Mouse (Mus musculus): ENCODE results near the gene Sh2d4b. TPM values are rescaled to one million over a fixed set of nuclear protein-coding genes. Genes with fewer than 3 reads are reported as not detected.
A peak's percentile ranks its signal among the peaks of the same experiment; 100 is the strongest.

Sh2d4b gene
- 1 to 10 TPM; 3.1 to 4.4 TPM for total RNA-seq (2021)
- long read RNA-seq, experiment 1 = 0 reads
- long read RNA-seq, experiment 2, partial matches to known transcripts = 0 of 1 reads
- long read RNA-seq, experiment 2, other reads (novel, unspliced or antisense) = 1 of 1 reads

GRCm38 (mm10) chr14:40893196-40893595 lies at the start of gene Sh2d4b:
Gene Sh2d4b (minus strand): TSS chr14:40893266.
- DNase-seq (ENCODE audit: low spot score in 2 of 2) = no peak

DNA sequence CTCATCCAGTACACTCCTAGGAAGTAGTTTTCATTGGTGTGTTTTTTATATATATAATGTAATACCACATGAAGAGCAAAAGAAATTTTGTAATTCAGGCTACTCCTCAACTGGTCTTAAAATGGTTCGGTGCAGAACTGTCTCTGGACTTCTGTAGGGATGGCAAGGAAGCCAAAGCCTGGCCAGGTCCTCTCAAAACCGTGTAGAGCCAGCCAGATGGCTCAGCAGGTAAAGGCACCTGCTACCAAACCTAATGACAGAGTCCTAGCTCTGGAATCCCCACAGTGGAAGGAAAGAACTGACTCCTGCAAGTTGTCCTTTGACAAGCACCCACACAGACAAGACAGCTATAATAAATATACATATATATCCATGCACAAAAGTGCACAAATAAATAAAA lies 49.4 kb upstream of the Sh2d4b start:
- DNase-seq (ENCODE audit: low spot score in 2 of 2) = no peak

DNA sequence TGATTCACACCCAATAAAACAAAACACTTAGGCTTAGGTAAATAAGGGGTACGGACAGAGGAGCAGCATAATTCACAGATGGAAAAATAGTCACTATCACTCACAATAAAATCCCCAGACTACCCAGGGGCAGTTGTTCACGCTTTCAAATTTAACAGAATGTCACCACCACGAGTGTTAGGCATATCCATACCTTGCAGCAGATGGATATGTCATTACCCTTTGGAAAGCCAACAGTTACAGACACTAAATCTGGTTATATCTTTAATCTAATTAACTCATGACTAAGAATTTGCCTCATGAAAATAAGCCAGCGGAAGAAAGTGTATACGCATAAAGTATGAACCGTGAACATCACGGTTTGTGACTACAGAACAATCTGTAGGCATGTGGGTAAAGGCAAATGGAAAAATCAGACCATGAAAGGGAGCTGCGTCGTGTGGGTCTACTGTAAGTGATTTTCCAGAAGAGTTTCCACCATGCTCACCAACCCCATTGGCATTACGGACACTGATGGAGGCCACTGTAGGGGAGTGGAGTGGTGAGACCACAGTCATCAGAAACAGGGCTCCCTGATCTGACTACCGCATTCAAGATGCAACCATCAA lies 45.4 kb upstream of the Sh2d4b start:
- DNase-seq (ENCODE audit: low spot score in 2 of 2) = no peak

DNA sequence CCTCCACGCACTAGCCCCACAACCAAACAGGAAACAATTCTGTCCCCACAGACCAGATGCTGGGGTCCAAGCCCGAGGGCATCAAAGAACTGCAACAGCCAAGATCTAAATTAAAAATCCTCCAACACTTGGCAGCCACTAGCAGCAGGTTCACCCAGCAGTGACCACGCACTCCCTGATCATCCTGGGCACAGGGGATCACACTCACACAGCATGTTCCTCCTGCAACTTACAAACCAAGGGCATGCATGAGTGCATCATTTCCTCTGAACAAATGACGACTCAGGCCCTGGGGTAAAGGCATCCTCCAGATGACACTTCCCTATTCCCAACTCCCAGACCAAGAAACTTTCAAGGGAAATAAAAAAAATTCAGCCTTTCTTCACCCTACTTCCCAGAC lies 44.0 kb upstream of the Sh2d4b start:
- DNase-seq (ENCODE audit: low spot score in 2 of 2) = no peak

GRCm38 (mm10) chr14:40935481-40935880 lies 42.4 kb upstream of the Sh2d4b start:
- DNase-seq (ENCODE audit: low spot score in 2 of 2) = no peak

GRCm38 (mm10) chr14:40935054-40935453 lies 42.0 kb upstream of the Sh2d4b start:
- no peak for DNase-seq (ENCODE audit: low spot score in 2 of 2)

DNA sequence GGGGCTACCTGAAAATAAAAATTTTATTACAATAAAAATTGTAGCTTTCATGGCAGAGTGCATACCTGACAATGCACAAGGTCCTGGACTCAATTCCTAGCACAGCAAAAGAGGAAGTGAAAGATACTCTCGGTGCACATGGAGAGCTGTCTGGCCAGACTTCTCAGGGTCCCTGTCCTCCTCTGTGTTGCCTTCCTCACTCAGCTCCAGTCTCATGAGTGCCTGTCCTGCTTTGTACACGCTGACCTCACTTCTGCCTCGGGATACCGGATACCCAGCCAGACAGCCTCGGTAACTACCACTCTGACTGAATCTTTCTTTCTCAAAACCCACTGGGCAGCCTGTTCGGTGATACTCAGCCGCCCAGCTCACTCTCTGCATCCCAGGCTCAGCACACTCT lies 40.3 kb upstream of the Sh2d4b start:
- DNase-seq (ENCODE audit: low spot score in 2 of 2) = no peak

GRCm38 (mm10) chr14:40932225-40932624 lies 39.2 kb upstream of the Sh2d4b start:
- DNase-seq (ENCODE audit: low spot score in 2 of 2) = no peak

DNA sequence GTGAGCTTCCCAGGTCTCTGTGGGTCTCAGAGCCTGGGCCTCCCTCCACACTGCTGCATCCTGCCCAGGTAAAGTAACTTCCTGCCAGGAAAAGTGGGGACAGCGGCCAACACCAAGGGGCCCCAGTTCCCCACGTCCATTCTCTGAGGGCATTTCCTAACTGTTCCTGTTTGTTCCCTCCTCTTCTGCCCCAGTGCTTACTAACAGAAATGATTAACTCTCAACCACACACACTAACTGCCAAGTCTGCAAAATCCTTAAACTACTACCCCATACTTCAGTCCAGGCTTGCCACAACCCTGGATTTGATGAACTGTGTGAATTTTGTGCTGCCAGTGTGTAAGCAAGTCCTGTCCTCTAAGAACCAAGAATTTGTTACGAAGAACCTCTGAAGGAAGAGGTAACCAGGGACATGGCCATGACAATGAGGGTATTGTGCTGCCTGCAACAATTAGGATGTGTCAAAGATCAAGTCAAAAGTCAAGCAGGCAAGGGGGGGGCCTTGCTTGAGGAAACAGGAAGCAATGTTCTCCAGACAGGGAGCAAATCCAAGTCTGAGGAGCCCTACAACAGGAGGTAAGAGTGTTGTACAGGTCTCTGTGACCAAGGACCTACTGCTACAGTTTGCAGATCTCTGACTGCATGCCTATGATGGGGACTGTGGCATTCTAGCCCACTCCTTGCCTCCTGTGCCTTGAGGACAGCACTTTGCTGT lies 38.2 kb upstream of the Sh2d4b start:
- DNase-seq (ENCODE audit: low spot score in 2 of 2) = no peak

GRCm38 (mm10) chr14:40929943-40930342 lies 36.9 kb upstream of the Sh2d4b start:
- DNase-seq (ENCODE audit: low spot score in 2 of 2) = no peak

- no peak for DNase-seq (ENCODE audit: low spot score in 2 of 2)
These were observed 35.8 kb upstream of the Sh2d4b start for GRCm38 (mm10) chr14:40928897-40929296.

DNA sequence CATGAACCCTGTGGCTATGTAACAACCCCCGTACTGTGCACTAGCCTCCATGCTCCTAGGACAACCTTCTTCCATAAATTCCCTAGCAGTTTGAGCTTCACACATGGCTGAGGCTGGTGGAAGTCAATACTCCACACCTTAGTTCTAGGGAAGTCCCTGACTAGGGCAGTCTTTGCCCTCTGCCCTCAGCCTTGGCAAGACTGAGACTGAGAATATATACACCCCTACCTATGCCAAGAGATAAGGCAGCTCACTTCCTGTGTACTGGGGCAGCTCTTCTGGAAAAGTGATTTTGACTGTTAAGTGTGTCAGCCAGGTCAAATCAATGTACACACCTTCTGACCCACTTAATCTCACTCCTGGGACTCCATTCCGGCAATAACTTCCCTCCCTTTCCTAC lies 34.0 kb upstream of the Sh2d4b start:
- DNase-seq (ENCODE audit: low spot score in 2 of 2) = no peak

- DNase-seq (ENCODE audit: low spot score in 2 of 2) = no peak
These were observed 31.5 kb upstream of the Sh2d4b start for GRCm38 (mm10) chr14:40924378-40925113.

DNA sequence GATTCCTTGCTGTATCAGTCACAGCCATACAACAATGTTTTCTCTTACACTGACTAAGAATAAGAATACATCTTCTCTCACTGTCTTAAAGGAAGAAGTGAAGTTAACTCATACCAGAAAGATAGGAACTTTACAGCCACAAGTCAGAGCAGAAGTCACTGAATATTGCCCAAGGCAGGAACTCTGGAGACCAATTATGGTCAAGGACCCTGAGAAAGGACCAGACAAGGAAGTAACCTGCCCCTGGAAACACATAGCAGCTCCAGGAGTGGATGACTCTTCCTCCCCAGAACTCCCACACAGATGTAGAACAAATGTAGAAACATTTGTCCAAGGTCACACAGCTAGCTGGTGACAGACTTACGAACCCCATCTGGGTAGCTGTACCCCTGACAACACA lies 28.2 kb upstream of the Sh2d4b start:
- no peak for DNase-seq (ENCODE audit: low spot score in 2 of 2)

GRCm38 (mm10) chr14:40919521-40919920 lies 26.5 kb upstream of the Sh2d4b start:
- DNase-seq (ENCODE audit: low spot score in 2 of 2) = no peak

- no peak for DNase-seq (ENCODE audit: low spot score in 2 of 2)
These were observed 25.4 kb upstream of the Sh2d4b start for GRCm38 (mm10) chr14:40918477-40918876.

- DNase-seq (ENCODE audit: low spot score in 2 of 2) = peak; percentile 90 to 97
These were observed 24.6 kb upstream of the Sh2d4b start for GRCm38 (mm10) chr14:40917632-40918031.

GRCm38 (mm10) chr14:40916667-40917066 lies 23.6 kb upstream of the Sh2d4b start:
- DNase-seq (ENCODE audit: low spot score in 2 of 2) = no peak

DNA sequence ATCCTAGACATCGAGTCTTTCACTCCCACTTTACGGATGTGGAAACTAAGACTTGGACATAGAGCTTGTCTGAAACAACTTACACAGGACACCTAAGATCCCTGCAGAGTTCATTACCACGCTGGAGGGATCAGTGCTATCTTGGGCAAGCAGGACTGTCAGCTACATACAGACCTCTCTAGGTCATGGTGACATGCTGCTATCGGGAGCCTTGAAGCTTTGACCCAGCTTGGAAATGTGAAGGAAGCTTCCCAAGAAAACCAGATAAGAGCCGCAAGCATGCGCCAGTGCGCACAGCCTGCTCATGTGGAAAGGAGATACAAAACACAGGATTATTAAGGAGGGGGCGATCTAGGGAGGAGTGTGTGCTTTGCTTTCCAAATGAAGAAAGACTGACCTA lies 22.8 kb upstream of the Sh2d4b start:
- no peak for DNase-seq (ENCODE audit: low spot score in 2 of 2)

- no peak for DNase-seq (ENCODE audit: low spot score in 2 of 2)
These were observed 21.6 kb upstream of the Sh2d4b start for GRCm38 (mm10) chr14:40914701-40915100.

DNA sequence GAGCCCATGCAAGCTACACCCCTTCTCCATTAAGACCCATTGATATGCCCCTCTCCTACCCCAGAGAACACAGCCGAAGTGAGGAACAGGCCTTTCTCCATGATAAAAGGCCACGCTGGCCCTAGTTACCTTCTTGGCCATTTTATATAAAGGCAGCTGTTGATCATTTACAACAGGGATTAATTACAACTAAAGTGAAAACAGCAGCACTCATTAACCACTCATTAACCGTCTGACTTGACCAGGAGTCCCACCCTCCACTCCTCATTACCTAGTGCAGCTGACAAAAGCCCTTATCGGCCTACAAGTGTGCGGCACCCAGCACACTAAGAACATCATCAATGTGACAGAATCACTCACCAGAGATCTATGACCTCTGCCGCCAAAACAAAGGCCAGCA lies 20.6 kb upstream of the Sh2d4b start:
- no peak for DNase-seq (ENCODE audit: low spot score in 2 of 2)

- no peak for DNase-seq (ENCODE audit: low spot score in 2 of 2)
These were observed 18.5 kb upstream of the Sh2d4b start for GRCm38 (mm10) chr14:40911529-40911928.
